Mouse (Mus musculus): ENCODE data around the gene Ift74. TPM values are rescaled to one million over a fixed set of nuclear protein-coding genes. Genes with fewer than 3 reads are reported as not detected.

Gene Ift74
- total and polyA plus RNA-seq, 2 experiments: 0.33 to 3.6 TPM

- TF ChIP-seq CTCF (IDR thresholded peaks at IDR 0.05; ENCODE audit: low read depth, low read length): no peak
- no peak for TF ChIP-seq POLR2A (IDR thresholded peaks at IDR 0.05; ENCODE audit: extremely low read depth, insufficient read depth, low read length)
- H3K27ac ChIP-seq (replicated peaks; ENCODE audit: insufficient read depth, low read depth, low read length): no peak overlapping the region
- no peak overlapping the region for H3K9ac ChIP-seq (ENCODE audit: low read depth, low read length)
- H3K4me3 ChIP-seq (ENCODE audit: insufficient read depth, low read depth, low read length): no peak overlapping the region
- 54% methylated on average over 4 of the region's 4 CpGs for WGBS
- H3K36me3 ChIP-seq (ENCODE audit: control insufficient read depth, insufficient read depth, low read length): no peaks in the 10 kb centered on the region
- peaks cover 2% of the 10 kb centered on the region; the same call in 1 of the 2 replicates for H3K4me1 ChIP-seq (ENCODE audit: control insufficient read depth, insufficient read depth, low read length)
- no peaks in the 10 kb centered on the region for H3K79me2 ChIP-seq (ENCODE audit: control insufficient read depth, insufficient read depth, low read length)
- peak; percentile 13 for DNase-seq (ENCODE audit: extremely low read depth, low read depth, low spot score)
- no peaks in the 10 kb centered on the region for H3K27me3 ChIP-seq (ENCODE audit: control insufficient read depth, insufficient read depth, low read length)
Observed at GRCm38 (mm10) chr4:94725799-94726198, 111.5 kb downstream of the Ift74 start.

- DNase-seq (ENCODE audit: extremely low read depth, low read depth, low spot score): no peak
- no peaks in the 10 kb centered on the region for H3K4me1 ChIP-seq (ENCODE audit: control insufficient read depth, insufficient read depth, low read length)
- no peak for TF ChIP-seq CTCF (IDR thresholded peaks at IDR 0.05; ENCODE audit: low read depth, low read length)
- no peak overlapping the region for H3K27ac ChIP-seq (replicated peaks; ENCODE audit: insufficient read depth, low read depth, low read length)
- no peak overlapping the region for H3K9ac ChIP-seq (ENCODE audit: low read depth, low read length)
- H3K79me2 ChIP-seq (ENCODE audit: control insufficient read depth, insufficient read depth, low read length): no peaks in the 10 kb centered on the region
- no peaks in the 10 kb centered on the region for H3K27me3 ChIP-seq (ENCODE audit: control insufficient read depth, insufficient read depth, low read length)
- no peak overlapping the region for H3K4me3 ChIP-seq (ENCODE audit: insufficient read depth, low read depth, low read length)
- no peaks in the 10 kb centered on the region for H3K36me3 ChIP-seq (ENCODE audit: control insufficient read depth, insufficient read depth, low read length)
Observed at GRCm38 (mm10) chr4:94732721-94733120, 118.4 kb downstream of the Ift74 start.

GRCm38 (mm10) chr4:94737326-94738295 is 123.3 kb downstream of the Ift74 start:
- Histone ChIP-seq H3K27ac (replicated peaks; ENCODE audit: insufficient read depth, low read depth, low read length) (no peak overlapping the region), H3K27me3 (ENCODE audit: control insufficient read depth, insufficient read depth, low read length) (no peaks in the 10 kb centered on the region), H3K4me3 (ENCODE audit: insufficient read depth, low read depth, low read length) (no peak overlapping the region), H3K36me3 (ENCODE audit: control insufficient read depth, insufficient read depth, low read length) (no peaks in the 10 kb centered on the region), H3K9ac (ENCODE audit: low read depth, low read length) (no peak overlapping the region), H3K4me1 (ENCODE audit: control insufficient read depth, insufficient read depth, low read length) (no peaks in the 10 kb centered on the region), H3K79me2 (ENCODE audit: control insufficient read depth, insufficient read depth, low read length) (no peaks in the 10 kb centered on the region)
- no peak for DNase-seq (ENCODE audit: extremely low read depth, low read depth, low spot score)
- 60% methylated on average over 5 of the region's 5 CpGs for WGBS
- TF ChIP-seq CTCF (IDR thresholded peaks at IDR 0.05; ENCODE audit: low read depth, low read length) (no peak), POLR2A (IDR thresholded peaks at IDR 0.05; ENCODE audit: extremely low read depth, insufficient read depth, low read length) (no peak)

- Histone ChIP-seq H3K27me3 (ENCODE audit: control insufficient read depth, insufficient read depth, low read length) (no peaks in the 10 kb centered on the region), H3K4me3 (ENCODE audit: insufficient read depth, low read depth, low read length) (peak within 1 kb of the TSS; percentile 37), H3K79me2 (ENCODE audit: control insufficient read depth, insufficient read depth, low read length) (no peaks in the 10 kb centered on the region), H3K9ac (ENCODE audit: low read depth, low read length) (peak within 1 kb of the TSS; percentile 49), H3K27ac (replicated peaks; ENCODE audit: insufficient read depth, low read depth, low read length) (peak within 1 kb of the TSS; percentile 70), H3K36me3 (ENCODE audit: control insufficient read depth, insufficient read depth, low read length) (no peaks in the 10 kb centered on the region), H3K4me1 (ENCODE audit: control insufficient read depth, insufficient read depth, low read length) (no peaks in the 10 kb centered on the region)
- WGBS: 64% methylated on average over 16 of the region's 16 CpGs
- DNase-seq (ENCODE audit: extremely low read depth, low read depth, low spot score): peak; percentile 13
- TF ChIP-seq CTCF (IDR thresholded peaks at IDR 0.05; ENCODE audit: low read depth, low read length) (no peak), POLR2A (IDR thresholded peaks at IDR 0.05; ENCODE audit: extremely low read depth, insufficient read depth, low read length) (no peak)
Observed at GRCm38 (mm10) chr4:94738838-94739731, 124.8 kb downstream of the Ift74 start, which contains the start of gene Tek. TSS of gene Tek (plus strand) at chr4:94739289.

GRCm38 (mm10) chr4:94741824-94742223 is 127.5 kb downstream of the Ift74 start:
- H3K36me3 ChIP-seq (ENCODE audit: control insufficient read depth, insufficient read depth, low read length): no peaks in the 10 kb centered on the region

More at GRCm38 (mm10) chr4:94741824-94742223, 127.5 kb downstream of the Ift74 start:
- no peaks in the 10 kb centered on the region for H3K27me3 ChIP-seq (ENCODE audit: control insufficient read depth, insufficient read depth, low read length)
- H3K79me2 ChIP-seq (ENCODE audit: control insufficient read depth, insufficient read depth, low read length): no peaks in the 10 kb centered on the region
- H3K4me3 ChIP-seq (ENCODE audit: insufficient read depth, low read depth, low read length): no peak overlapping the region
- no peak for DNase-seq (ENCODE audit: extremely low read depth, low read depth, low spot score)
- 61% methylated on average over 1 of the region's 1 CpGs for WGBS
- TF ChIP-seq CTCF (IDR thresholded peaks at IDR 0.05; ENCODE audit: low read depth, low read length) (no peak), POLR2A (IDR thresholded peaks at IDR 0.05; ENCODE audit: extremely low read depth, insufficient read depth, low read length) (no peak)
- no peak overlapping the region for H3K9ac ChIP-seq (ENCODE audit: low read depth, low read length)
- no peaks in the 10 kb centered on the region; the same call in 1 of the 2 replicates for H3K4me1 ChIP-seq (ENCODE audit: control insufficient read depth, insufficient read depth, low read length)
- no peak overlapping the region for H3K27ac ChIP-seq (replicated peaks; ENCODE audit: insufficient read depth, low read depth, low read length)

Other genes with a start within 250 kb of the Ift74 start
- gene Gm10306, start 57.9 kb upstream of the Ift74 start, total RNA-seq (2014; rRNA removed): not detected in 2 replicates
- gene Gm10306, start 57.9 kb upstream of the Ift74 start, polyA plus RNA-seq (2012; rRNA removed): not detected in 2 replicates
- gene Caap1, start 57.7 kb upstream of the Ift74 start, total RNA-seq (2014; rRNA removed): 5.3 and 5.8 TPM in 2 replicates
- 1.4 and 1.8 TPM in 2 replicates for gene Caap1, start 57.7 kb upstream of the Ift74 start, polyA plus RNA-seq (2012; rRNA removed)
- 46.7 and 49.6 TPM in 2 replicates for gene Plaa, start 11.2 kb upstream of the Ift74 start, total RNA-seq (2014; rRNA removed)
- 26.1 and 27.1 TPM in 2 replicates for gene Plaa, start 11.2 kb upstream of the Ift74 start, polyA plus RNA-seq (2012; rRNA removed)
- gene Lrrc19, start 35.7 kb downstream of the Ift74 start, total RNA-seq (2014; rRNA removed): 0.09 TPM in 1 of 2 replicates, not detected in the other
- gene Lrrc19, start 35.7 kb downstream of the Ift74 start, polyA plus RNA-seq (2012; rRNA removed): 0.07 TPM in 1 of 2 replicates, not detected in the other
- 12.7 and 15.0 TPM in 2 replicates for gene Tek, start 124.8 kb downstream of the Ift74 start, total RNA-seq (2014; rRNA removed)
- gene Tek, start 124.8 kb downstream of the Ift74 start, polyA plus RNA-seq (2012; rRNA removed): 1.9 and 2.3 TPM in 2 replicates

Measured in liver, adult 2 months (tissue).